Mouse (Mus musculus): ENCODE measurements at regions not wholly inside any gene's neighbourhood (a gene's known extent, or its start where the extent isn't known, plus 50 kb on each side); places are given as distances from the start of the nearest gene placed in this dataset.

DNA sequence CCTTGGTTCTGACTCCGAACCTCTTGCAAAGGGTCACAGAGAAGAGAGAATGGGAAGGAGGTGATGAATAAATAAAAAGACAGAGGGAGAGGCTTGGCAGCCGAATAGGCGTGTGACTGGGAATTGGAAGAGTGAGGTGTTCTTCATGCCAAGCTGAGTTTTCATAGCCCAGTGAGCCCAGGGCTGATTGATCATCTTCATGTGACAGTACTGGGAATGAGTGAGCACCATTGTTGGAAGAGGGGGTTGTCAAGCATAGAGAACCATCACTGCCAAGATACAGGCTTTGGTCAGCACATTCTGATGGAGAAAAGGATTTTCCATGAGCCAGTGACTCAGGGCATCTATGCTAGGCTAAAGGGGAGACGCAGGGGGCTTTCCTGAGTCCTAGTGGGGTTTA is 163.0 kb downstream of the Slc30a10 start:
- DNase-seq (ENCODE audit: low read depth, low spot score): no peak

DNA sequence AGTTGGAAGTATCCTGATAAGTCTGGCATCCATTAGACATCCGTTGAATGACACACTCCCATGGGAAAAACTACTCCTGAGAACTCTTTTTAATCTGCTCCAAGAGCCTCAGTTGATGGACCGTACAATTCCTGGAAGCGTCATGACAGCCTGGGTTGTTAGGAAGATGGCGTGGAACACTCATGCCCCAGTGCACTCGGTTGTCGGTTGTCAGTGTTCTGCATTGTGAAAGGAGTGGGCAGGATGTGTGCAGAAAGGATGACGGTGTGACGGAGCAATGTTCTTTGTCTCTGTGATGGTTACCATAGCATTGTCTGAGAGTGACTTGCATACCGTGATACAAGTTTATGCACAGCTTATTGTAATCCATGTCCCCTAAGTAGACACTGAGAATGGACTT is 164.4 kb downstream of the Slc30a10 start:
- DNase-seq (ENCODE audit: low read depth, low spot score): no peak

- DNase-seq (ENCODE audit: low read depth, low spot score): no peak
Observed at GRCm38 (mm10) chr1:185628401-185628800, 173.8 kb downstream of the Slc30a10 start.

DNA sequence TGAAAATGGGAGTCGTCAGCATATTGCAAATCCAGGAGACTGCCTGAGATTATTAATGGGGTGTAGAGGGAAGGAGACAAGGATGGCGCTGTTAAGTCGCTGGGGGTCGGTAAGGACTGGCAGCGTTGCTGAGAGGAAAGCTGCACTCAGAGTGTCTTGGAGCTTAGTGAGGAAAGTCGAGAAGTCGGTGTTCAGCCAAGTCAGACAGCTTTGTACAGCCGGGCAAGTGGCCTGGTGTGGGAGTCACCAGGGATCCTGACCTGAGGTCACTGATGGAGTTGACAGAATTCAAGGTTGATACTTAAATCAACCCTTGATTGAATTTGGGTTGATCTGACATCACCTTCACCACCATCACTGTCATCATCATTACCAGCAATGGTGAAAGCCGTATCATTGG is 175.3 kb downstream of the Slc30a10 start:
- no peak for DNase-seq (ENCODE audit: low read depth, low spot score)

DNA sequence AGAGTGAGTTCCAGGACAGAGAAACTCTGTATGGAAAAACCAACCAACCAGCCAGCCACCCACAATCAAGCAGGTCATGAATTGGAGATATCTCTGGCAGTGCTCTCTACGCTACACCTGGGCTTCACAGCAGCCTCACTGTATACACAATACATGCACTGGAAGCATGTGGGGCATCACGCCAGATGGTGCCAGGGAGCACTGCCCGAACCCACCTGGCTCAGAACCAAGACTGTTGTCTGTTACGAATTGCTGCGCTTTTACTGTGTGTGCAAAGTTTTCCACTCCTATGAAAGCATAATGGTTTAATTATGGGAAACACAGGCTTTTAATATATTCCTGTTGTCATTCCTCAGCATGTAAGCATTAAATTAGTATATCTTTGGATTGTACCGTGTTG is 184.0 kb downstream of the Slc30a10 start:
- DNase-seq (ENCODE audit: low read depth, low spot score): no peak

DNA sequence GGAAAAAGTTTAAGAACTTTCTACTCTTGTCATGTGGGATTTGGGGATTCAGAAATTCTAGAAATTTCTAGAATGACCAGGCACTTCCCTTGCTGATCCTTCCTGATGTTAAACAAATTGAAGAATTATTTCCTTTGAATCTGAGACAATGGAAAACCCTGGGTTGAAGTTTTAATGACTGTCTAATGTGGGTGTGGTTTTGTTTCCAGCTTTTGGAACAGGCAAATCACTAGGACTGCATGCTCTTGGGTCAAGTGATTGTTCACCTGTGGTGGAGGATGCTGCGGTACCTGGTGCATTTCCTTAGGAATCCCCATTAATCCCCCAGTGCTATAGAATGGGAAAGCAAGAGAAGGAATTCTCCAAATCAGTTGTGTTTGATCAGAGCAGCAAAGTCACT is 184.8 kb downstream of the Slc30a10 start:
- no peak for DNase-seq (ENCODE audit: low read depth, low spot score)

DNA sequence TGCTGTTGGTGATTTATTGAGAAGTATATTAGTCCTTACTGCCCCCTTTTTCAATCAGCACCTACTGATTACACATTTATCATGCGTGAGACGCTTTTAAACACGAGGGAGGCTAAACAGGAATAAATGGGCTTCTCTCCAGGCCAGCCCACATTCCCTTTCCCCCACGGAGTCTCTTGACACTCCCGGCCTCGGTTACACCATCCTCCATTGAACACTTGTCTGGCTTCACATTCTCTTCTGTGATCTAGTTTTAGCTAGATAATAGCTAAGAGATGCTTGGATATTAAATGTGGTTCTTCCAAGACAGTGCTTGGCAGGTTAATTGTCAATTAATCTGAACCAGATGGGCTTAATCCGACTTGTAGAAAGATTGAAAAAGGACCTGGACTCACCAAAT is 189.4 kb downstream of the Slc30a10 start:
- DNase-seq (ENCODE audit: low read depth, low spot score): no peak

DNA sequence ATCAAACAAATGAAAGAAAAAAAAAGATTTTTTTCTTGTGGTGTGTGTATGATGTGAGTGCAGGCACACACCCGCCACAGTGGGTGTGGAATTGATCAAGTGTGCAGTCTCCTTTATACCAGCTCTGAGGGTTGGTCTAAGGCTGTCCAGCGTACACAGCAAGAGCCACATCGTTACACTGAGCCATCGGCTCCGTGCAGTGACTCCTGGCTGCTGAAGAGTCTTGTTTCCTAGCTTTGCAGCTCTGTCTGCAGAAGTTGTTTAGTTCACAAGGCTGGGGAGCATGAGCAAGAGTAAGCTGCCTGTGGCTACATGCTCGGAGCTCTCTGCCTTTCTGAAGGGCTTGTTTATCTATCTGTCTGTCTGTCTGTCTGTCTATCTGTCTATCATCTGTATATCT is 193.5 kb downstream of the Slc30a10 start:
- DNase-seq (ENCODE audit: low read depth, low spot score): no peak

- no peak for DNase-seq (ENCODE audit: low read depth, low spot score)
Observed at GRCm38 (mm10) chr1:185648926-185649325, 194.3 kb downstream of the Slc30a10 start.

GRCm38 (mm10) chr1:185650926-185651325 is 196.3 kb downstream of the Slc30a10 start:
- no peak for DNase-seq (ENCODE audit: low read depth, low spot score)

DNA sequence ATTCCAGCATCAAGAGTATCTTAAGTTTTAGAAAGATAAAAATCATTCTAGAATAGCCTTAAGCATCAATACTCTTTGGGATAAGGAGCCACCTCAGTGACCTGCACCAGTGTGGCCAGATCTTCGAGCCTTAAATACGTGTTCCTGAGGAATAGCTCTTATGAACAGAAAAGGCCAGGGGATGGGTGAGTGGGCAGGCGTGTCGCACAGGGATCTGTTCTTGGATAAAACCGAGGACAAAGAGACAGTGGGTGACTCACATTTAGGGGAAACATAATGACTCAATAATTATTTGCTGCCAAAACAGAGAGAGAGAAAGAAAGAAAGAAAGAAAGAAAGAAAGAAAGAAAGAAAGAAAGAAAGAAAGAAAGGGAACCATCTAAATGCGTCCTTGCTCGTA is 200.4 kb downstream of the Slc30a10 start:
- no peak for DNase-seq (ENCODE audit: low read depth, low spot score)

GRCm38 (mm10) chr1:185655461-185655860 is 200.8 kb downstream of the Slc30a10 start:
- DNase-seq (ENCODE audit: low read depth, low spot score): no peak

DNA sequence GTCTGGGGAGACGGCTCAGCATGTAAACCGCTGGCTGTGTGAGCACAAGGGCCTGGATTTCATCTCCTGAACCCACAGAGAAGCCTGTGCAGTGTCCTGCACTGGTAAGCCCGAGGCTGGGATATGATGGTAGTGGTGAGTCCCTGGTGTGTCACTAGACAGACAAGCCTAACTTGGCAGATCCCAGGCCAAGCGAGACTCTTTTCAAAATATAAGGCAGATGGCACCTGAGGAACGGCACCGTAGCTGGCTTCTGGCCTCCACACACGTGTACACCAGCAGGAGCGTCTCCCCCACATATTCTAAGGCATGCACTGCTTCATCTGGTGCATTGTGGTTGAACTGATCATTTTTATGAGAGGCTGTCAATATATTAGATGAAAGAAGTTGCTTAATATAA is 202.6 kb downstream of the Slc30a10 start:
- DNase-seq (ENCODE audit: low read depth, low spot score): no peak

GRCm38 (mm10) chr1:185659476-185659875 is 204.8 kb downstream of the Slc30a10 start:
- DNase-seq (ENCODE audit: low read depth, low spot score): no peak

DNA sequence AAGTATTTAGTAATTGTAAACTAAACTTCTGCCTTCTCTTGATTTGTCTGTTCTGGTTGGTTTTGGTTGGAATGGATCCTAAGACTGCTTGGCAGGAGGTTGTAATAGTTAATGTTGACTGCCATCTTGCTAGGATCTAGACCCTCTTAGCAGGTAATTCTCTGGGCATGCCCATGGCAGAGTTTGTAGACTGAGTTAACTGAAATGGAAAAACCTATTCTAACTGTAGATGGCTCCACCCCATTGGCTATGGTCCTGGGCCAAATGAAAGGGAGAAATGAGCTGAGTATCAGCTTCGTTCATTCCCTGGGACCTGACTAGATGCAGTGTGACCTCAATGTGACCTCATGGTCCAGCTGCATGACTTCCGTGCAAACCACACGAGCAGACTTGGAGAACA is 207.7 kb downstream of the Slc30a10 start:
- no peak for DNase-seq (ENCODE audit: low read depth, low spot score)

DNA sequence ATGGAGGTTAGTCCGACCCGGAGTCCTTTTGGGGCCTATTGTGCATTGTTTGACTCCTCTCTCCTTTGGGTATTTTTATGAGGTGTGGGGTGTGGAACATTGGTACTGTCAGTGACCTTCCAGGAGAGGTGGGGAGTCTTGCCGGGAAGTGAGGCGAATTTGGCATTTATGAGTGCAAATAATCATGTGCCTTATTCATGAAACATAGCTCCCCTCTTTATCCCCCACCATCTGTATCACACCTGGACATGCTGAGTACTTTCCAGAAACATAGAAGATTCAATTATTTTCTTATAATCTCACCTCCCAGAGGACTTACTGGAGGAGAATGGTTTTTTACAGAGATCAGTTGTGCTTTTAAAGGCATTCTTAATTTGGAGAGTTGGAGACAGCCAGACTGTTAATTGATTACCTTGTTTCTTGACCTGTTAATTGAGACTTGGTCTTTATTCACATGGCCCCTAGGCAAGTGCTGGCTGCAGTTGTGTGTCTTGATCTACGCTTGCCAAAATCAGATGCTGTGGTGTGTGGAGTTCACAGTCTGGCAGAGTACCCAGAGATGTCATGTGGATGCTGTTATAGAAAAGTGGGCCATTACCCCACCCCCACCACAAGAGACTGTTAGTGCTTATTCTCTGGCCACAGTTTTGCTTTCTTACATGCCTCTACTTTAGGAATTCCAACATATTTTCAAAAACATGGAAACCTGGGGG is 215.5 kb downstream of the Slc30a10 start:
- DNase-seq (ENCODE audit: low read depth, low spot score): no peak

DNA sequence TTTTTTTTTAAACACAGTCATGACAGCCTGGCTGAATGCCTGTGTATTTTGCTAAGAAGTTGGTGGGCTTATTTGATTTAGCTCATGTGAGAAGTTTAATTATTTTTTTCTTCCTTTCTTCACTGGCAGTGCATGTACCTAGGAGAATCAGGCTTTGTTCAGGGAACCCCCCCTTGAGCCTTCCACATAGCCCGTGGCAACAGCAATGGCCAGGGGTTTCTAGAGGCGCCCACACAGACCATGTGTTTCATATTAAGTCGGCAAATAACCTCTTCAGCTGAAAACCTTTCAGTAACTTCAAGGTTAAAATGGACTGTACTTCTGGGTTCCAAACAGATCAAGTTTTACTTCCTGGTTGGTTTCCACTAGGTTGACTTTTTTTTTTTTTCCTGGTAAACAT is 218.3 kb downstream of the Slc30a10 start:
- DNase-seq (ENCODE audit: low read depth, low spot score): no peak

DNA sequence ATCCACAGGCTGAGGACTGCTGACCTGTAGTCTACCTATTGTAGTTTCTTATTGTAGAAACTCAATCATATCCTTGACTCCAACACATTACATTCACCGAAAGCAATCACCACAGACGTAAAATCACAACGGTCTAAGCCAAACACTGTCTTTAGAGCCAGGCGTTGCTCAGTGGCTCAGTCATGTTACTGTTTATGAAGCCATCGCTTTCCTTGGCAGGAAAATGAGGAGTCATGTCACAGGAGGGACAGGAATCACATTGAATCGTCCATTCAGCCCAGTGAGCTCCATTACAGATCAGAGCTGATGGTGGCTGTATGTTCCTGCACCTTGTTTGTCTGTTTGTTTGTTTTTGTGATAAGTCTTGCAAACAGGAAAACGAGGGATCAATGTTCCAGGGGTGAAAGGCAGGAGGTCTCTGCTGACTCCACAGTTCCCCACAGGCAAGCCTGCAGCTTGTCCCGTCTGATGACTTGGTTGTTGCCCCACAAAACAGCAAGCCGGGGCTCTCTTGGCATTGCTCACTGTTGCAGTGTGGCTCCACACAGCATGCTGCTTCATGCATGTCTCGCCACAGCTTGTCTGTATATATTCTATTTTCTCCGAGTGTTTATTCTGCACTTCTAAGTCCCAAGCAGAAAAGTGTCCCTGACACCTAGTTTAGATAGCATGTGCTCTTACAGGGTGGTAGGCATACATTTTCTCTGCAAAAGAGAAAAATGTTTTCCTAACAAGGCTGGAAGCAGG is 221.2 kb downstream of the Slc30a10 start:
- no peak for DNase-seq (ENCODE audit: low read depth, low spot score)

DNA sequence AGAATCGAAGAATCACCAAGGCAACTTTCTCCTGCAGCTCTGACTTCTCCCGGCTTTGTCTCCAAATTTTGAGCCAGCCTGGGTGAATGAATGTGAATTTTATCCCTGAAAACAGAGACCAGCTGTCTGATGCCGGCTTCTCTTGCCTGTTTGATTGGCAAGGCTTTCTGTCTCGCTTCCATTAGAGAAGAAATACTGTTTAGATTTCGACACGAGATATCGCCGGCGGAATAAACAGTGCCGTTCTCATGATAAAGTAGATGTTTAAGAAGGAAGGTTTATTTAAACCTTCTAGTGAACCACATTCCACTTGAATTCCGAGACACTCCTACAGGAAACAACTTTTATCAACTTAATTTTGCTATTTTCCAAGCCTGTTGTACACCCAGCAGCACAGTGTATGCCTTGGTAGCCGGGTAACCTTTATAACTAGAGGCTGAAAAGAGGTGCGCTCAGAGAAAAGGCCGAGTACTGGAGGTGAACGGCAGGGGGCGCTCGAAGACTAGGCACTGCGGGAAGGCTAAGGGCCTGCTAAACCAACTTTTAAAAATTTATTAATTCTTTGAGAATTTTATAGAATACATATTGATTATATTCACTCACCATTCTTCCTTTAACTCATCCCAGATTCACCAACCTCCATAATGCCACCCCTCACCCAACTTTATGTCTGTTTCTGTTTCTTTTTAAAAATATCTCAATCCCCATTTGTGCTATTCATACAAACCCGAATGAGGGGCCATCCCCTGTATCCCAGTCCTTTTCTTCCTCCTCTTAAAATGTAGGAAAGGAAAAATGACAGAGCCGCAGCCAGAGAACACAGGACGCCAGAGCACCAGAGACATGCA is 227.2 kb downstream of the Slc30a10 start:
- peak; percentile 32 for DNase-seq (ENCODE audit: low read depth, low spot score)

DNA sequence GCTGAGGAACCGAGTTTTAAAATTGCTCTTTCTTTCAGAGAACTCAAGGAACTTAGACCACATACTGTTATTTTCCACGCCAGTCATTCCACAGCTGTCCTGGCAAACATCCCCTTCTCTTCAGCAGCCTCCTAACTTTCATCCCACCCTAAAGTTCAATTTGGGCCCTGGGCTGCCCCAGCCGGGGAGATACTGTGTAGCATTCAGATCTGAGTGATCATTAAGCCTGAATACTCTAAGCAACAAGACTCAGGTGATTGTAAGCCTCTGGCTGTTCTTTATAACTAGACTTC is 227.8 kb downstream of the Slc30a10 start:
- no peak for DNase-seq (ENCODE audit: low read depth, low spot score)

GRCm38 (mm10) chr1:185684638-185685037 is 230.0 kb downstream of the Slc30a10 start:
- no peak for DNase-seq (ENCODE audit: low read depth, low spot score)

- no peak for DNase-seq (ENCODE audit: low read depth, low spot score)
Observed at GRCm38 (mm10) chr1:185688506-185688905, 233.9 kb downstream of the Slc30a10 start.

- no peak for DNase-seq (ENCODE audit: low read depth, low spot score)
Observed at GRCm38 (mm10) chr1:185695394-185695793, 240.7 kb downstream of the Slc30a10 start.
